Mouse (Mus musculus) cerebellum, adult 11 months (tissue): ENCODE data around the gene Dntt.

Experiments used
- DNase-seq: peaks from one replicate; pipeline ENCODE4 v3.0.0; 2022

Gene Dntt

DNA sequence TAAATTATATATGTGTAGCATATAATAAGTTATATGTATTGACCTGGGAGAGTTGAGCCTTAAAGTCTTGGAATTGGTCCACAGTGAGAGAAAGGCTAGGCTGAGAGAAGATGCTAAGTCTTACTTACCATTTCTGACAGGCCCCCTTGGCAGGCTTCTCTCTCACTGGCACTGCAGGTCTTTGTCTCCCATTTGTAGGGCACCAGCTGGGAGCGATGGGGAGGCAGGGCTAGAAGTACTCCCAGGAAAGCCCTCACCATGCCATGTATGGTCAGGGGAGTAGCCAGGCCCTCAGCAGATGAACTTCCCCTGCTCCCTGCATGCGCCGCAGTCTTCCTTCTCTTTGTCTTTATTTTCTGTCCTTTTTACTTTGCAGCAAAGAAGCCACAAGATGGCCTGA is 47.8 kb downstream of the Dntt start, which contains the start of gene Opalin:
Gene Opalin (minus strand): TSS at position 208 of the 400 bp plus-strand sequence.
- DNase-seq: no peak

DNA sequence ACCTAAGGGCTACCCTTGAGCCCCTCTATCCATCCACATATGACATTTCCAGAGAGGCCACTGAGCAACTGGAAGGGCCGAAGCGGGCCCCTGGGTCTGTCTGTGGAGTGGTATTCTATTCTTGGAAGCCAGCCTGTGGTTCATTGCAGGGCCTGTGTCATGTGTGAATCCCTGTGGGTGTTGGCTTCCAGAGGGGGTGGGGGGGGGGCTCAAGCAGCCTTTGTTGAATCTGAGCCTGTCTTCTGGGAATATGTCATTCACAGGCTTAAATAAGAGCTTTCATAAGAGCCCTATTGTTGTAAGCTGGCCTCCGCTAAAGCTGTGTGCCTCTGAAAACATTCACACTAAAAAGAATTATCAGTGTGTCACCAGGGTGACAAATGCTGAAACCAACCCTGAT is 52.5 kb downstream of the Dntt start:
- no peak for DNase-seq

DNA sequence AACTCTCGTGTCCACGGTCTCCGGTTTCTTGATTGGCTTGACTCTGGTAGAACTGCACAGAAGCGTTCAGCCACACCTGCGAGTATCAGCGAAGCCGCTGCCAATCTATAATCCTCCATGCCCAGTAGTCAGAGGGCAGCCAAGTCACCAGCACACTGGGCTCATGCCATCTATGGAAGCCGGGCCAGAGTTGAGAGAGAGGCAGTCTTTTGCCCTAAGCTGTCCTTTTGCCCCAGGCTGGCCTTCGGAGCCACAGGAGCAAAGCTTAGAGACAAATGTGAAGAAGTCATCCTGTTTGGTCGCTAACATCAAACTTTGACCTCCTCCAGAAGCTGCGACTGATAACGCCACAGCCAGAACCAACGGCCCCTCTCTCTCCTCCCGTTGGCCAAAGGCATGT is 54.6 kb downstream of the Dntt start:
- DNase-seq: no peak

DNA sequence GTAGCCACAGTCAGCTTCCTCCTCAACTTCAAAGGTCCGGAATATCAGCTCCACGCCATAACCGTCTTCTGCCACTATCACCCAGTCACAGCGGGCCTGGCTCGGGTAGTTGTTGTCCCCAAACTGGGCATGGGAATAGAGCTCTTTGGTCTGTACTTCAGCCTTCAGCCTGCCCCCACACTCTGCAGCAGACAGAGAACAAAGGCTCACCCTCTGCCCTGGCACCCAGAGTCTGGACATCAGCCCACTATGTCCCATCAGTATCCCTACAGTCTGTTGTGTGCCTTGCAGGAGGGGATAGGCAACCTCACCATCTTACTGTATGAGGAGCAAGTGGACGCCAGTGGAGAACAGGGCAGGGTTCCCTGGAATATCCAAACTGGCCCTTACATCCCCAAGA is 57.2 kb downstream of the Dntt start:
- DNase-seq: no peak

DNA sequence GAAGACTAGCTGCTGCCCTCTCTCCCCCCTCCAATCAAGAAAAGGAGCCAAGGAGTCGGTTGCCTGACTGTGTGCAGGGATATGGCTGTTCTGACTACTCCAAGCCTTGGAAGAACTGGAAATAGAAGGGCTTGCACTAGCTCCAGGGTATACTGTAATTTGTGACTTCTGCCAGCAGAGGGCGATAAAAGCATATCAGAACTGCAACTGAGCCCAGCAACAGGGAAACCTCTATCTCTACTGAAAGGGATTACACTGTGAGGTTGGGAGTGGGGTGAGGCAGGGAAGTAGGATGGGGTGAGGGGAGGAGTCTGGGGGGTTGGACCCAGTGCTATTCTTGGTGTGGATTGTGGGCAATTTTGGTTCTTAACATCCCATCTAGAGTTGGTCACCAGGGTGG is 57.6 kb downstream of the Dntt start:
- peak; percentile 71 for DNase-seq

DNA sequence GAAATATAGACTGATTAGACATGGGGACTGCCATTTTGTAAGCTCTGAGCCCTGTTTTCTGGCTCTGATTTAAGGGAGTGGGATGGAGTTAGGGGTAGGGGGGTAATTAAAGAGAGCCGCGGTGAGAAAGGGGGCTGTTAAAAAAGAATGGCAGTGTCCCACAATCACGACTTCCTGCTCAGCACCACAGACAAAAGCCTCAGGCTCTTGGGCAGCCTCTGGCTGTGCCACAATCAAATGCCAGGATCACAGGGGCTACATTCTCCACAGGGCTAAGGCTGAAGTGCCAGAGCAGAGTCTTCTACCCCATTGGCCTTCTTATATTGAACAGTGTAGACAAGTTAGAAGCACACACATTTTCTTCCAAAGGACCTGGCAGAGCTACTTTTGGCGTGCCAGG is 58.8 kb downstream of the Dntt start:
- no peak for DNase-seq

DNA sequence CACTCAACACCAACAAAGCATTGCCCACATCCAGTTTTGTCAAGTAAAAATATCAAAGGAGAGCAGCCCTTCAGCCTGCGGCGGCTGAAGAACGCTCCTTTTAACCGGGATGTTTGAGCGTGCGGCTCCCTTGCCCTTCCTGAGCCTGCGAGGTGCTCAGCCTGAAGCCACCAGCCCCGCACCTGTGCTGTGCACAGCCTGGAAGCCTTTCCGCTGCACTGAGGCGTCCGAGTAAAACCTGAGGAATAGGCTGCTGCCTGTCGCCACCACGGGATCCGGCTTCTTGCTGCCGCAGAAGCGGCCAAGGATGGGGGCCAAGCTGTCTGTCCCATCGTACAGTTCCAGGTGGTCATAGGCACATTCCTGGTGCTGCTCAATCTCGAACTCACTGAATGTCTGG is 59.4 kb downstream of the Dntt start:
- no peak for DNase-seq

DNA sequence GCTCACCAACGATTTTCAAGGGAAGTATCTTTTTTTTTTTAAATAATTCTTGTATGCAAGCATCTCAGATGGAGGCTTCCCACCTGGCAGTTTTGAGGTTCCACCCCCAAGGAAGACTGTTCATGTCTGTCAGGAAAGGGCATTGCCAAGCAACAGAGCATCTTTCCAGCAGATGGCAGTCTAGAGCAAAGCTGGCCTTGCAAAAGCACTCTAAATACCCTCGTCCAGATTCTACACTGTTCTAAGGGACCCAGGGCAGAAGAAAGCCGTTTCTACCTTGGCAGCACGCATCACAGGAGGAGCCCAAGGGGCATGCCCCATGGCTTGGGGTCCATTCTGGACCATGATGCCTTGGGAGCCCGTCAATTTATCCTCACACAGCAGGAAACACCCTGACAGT is 60.8 kb downstream of the Dntt start:
- DNase-seq: no peak

DNA sequence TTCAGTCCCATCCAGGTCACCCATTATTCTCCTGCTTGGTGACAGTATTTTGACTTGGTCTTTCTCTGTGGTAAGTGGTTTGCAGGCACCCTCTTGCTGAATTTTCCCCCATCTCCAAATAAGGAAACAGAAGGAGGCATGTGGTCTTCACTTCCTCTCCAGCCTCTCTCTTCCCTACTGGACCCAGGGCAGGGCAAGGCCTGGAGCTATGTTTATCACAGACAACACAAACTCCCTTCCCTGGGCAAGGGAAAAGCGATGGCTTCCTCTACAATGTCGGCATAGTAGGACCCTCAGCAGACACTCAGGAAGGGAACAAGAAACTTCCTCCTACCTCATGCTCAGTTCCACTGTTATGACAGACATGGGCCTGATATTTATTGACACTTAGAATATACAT is 62.8 kb downstream of the Dntt start:
- no peak for DNase-seq

DNA sequence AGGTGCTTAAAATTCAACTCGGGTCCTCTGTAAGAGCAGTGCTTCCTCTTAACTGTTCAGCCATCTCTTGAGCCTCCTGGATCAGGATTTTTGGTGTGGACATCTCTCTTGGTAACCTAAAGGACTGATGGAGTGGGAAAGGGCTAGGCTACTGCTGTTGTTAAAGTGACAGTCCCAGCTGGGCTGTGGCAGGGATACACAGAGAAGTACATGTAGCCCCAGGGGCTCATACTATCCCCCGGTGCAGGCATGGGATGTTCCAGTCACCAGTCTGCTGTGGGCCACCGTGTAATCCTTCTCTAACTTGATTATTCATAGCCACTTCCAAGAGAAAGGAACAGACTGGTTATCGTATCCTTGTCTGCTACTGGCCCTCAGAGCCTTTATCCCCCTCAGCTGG is 68.0 kb downstream of the Dntt start:
- DNase-seq: no peak

DNA sequence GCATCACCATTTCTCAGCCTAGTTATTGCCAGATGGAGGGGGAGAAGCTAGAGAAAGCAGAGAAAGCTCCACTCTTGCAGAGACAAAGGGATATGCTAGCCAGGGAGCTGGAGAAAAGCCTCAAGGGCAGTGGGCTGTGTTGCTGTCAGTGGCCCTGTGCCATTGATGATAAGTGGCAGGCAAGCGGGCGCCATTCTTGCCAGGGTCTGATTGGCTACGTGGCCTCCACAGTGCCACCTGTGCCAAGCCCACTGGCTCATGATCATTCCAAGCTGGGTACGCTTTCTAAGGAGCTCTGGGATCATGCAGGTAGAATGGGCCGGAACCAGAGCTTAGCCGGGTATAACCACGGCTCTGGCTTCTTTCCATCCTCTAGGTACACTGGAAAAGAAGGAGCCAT is 71.8 kb downstream of the Dntt start:
- peak; percentile 56 for DNase-seq

DNA sequence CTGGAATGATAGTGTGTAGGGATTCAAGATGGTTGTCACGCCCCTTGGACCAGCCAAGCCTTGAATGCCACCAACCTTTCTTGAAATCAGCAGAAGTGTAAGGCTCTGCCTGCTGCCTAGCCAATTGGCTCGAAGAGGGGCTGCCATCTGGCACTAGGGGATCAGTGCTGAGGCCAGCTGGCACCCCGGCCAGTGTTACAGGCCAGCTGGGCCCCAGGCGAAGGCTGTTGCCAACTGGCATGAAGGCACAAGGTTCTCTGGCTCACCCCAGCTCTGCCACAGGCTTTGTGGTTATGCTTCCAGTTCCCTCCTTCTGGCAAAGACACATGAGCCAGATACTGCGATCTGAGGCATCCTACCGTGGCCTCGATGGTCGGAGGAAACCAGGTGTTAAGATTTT is 72.3 kb downstream of the Dntt start:
- peak; percentile 97 for DNase-seq

DNA sequence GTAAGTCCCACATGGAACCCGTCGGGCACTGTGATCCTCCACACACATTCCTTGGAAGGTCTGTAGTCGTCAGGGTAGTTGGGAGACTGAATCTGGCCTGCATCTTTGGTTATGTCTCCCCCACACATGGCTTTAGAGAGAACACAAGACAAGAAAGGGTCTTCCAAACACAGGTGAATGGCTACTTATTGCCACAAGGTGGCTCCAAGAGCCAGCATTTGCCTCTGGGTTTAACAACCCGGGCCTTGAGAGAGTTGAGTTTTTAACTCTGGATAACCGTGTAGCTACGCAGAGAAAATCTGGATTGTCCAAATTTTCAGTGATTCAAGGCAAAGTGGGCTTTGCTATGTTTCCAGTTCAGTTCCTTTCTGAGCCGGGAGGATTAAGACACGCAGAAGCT is 75.8 kb downstream of the Dntt start:
- DNase-seq: no peak

DNA sequence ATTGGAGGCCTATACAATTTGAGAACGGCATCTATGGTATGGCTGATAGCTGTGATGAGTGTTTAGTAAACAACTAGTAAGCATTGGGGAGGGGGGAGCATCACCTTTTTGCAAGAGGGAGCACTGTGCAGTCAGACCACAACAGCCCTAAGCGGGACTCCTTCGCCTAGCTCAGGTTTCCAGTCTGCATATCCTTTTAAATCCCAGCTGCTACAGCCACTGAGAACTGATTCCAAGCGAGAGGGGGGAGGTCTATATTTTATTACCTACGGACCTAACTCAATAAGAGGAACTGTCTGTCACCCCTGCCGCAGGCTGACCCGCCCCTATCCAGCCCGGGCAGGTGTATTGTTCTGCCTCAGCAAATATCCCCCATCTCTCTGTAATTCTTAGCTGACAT is 78.5 kb downstream of the Dntt start:
- no peak for DNase-seq

DNA sequence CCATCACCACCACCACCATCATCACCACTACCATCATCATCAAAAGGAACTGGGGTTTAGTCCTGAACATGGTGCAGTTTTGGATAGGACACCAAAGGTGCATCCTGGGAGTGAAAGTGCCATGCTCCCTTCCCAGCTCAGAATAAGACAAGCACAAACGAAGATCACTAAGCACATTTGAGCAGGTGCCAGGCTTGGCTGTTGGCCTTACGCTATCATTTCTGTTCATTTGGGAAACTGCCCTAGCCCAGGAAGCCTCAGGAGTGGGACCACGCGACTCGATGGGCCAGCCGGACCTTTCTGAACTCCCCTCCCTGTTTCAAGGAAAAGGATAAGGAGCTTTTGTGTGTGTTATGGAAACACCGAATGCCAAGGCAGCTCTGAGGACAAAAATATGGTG is 79.6 kb downstream of the Dntt start:
- DNase-seq: no peak
